Mouse (Mus musculus): ENCODE results near the gene Abcg2. TPM values are rescaled to one million over a fixed set of nuclear protein-coding genes. Genes with fewer than 3 reads are reported as not detected.

Gene Abcg2
- polyA plus RNA-seq (2017; shearing (Covaris generic)), result 10 to 100 TPM; 13.4 to 26.2 TPM

GRCm38 (mm10) chr6:58584223-58584622 is at the start of gene Abcg2:
TSS of gene Abcg2 (plus strand) at chr6:58584523.

Other genes starting within 250 kb of the Abcg2 start
- gene Vmn1r30, start 141.1 kb upstream of the Abcg2 start, polyA plus RNA-seq (2017; shearing (Covaris generic)), result not detected
- gene Vmn1r31, start 109.2 kb upstream of the Abcg2 start, polyA plus RNA-seq (2017; shearing (Covaris generic)), result not detected
- gene Herc3, start 246.9 kb downstream of the Abcg2 start, polyA plus RNA-seq (2017; shearing (Covaris generic)), result 10 to 100 TPM; 56.9 to 68.0 TPM

Data from inflammation-experienced regulatory T-cells (primary cell).